Mouse (Mus musculus): ENCODE data around the gene 5730455P16Rik. TPM values are rescaled to one million over a fixed set of nuclear protein-coding genes. Genes with fewer than 3 reads are reported as not detected.
"Not testable (repeated sequence)": the region's sequence is repeated elsewhere in the genome, so short reads cannot be mapped to it uniquely, and the experiment has no call there.

Gene 5730455P16Rik
- polyA plus RNA-seq, 1 experiment from 2014 or later, result 30.0 TPM

DNA sequence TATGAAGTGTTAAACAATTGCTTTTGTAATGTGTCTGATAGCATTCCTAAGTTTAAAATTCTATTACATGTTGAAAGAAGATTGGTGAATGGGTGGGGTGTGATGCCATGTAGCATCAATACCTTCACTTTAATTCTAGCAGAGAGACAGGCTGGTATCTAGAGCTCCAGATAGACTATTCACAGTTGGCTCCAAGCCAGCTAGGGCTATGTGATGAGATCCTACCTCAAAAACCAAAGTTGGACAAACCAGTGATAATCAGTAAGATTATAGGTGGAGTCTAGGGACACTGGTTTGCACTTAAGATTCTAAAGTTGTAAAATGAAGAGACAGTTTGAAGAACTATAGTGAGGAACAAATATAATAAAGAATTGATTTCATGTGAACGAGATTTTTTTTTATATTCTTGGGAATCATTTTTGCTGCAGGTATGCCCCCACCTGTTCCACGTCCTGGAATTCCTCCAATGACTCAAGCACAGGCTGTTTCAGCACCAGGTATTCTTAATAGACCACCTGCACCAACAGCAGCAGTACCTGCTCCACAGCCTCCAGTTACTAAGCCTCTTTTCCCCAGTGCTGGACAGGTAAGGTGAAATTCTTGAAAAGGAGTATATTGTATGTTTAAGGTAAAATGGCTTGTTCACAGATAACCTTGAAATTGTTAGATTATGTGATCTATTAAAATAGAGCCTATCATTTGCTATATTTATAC lies 13.7 kb upstream of the 5730455P16Rik start:
- Histone ChIP-seq H3K27ac (no peak overlapping the region), H3K36me3 (replicated peaks) (peaks cover 77% of the 10 kb centered on the region), H3K27me3 (no peaks in the 10 kb centered on the region), H3K4me3 (replicated peaks) (no peak overlapping the region), H3K4me1 (peaks cover 6% of the 10 kb centered on the region; the same call in 1 of the 2 replicates), H3K9ac (no peak overlapping the region), H3K4me2 (no peak overlapping the region), H3K9me3 (no peaks in the 10 kb centered on the region)
- WGBS, result 93% methylated on average over 2 of the region's 2 CpGs
- ATAC-seq (ENCODE audit: low FRiP score), result no peak

DNA sequence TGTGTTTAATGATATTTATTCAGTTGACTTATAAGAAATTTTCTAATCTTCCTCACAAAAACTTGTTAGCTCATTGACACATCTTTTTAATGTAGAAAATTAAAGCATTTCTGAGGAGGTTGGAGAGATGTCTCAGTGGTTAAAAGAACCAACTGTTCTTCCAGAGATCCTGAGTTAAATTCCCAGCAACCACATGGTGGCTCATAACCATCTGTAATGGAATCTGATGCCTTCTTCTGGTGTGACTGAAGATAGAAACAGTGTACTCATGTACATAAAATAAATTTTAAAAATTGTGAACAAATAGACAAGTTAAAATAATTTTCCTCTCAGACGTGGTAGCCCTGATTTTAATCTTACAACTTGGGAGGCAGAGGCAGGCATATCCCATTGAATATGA lies 12.1 kb upstream of the 5730455P16Rik start:
- no peak overlapping the region for H3K4me2 ChIP-seq
- no peak overlapping the region for H3K9ac ChIP-seq
- peaks cover 23% of the 10 kb centered on the region for H3K4me1 ChIP-seq
- WGBS, result 89% methylated on average over 1 of the region's 1 CpGs
- H3K27me3 ChIP-seq, result no peaks in the 10 kb centered on the region
- H3K4me3 ChIP-seq (replicated peaks), result no peak overlapping the region
- ATAC-seq (ENCODE audit: low FRiP score), result no peak
- H3K27ac ChIP-seq, result no peak overlapping the region
- peaks cover 64% of the 10 kb centered on the region for H3K36me3 ChIP-seq (replicated peaks)
- H3K9me3 ChIP-seq, result no peaks in the 10 kb centered on the region

- no peak overlapping the region for H3K4me3 ChIP-seq (replicated peaks)
- peaks cover 46% of the 10 kb centered on the region for H3K36me3 ChIP-seq (replicated peaks)
These were observed 9.0 kb upstream of the 5730455P16Rik start for GRCm38 (mm10) chr11:80386790-80387189.

GRCm38 (mm10) chr11:80385055-80385454 lies 7.2 kb upstream of the 5730455P16Rik start:
- H3K4me1 ChIP-seq, result peaks cover 34% of the 10 kb centered on the region
- peak overlapping the region; percentile 95 for H3K4me2 ChIP-seq
- no peak for ATAC-seq (ENCODE audit: low FRiP score)
- no peaks in the 10 kb centered on the region for H3K27me3 ChIP-seq
- no peak overlapping the region for H3K27ac ChIP-seq
- H3K9me3 ChIP-seq, result no peaks in the 10 kb centered on the region
- H3K4me3 ChIP-seq (replicated peaks), result peak overlapping the region; percentile 94
- H3K36me3 ChIP-seq (replicated peaks), result peaks cover 34% of the 10 kb centered on the region
- peak overlapping the region; percentile 77 for H3K9ac ChIP-seq
- 62% methylated on average over 4 of the region's 4 CpGs for WGBS

More at GRCm38 (mm10) chr11:80386790-80387189, 9.0 kb upstream of the 5730455P16Rik start:
- 76% methylated on average over 2 of the region's 2 CpGs for WGBS
- Histone ChIP-seq H3K27ac (no peak overlapping the region), H3K9me3 (no peaks in the 10 kb centered on the region), H3K4me1 (peaks cover 34% of the 10 kb centered on the region), H3K4me2 (peak overlapping the region; percentile 26), H3K27me3 (no peaks in the 10 kb centered on the region), H3K9ac (no peak overlapping the region)
- ATAC-seq (ENCODE audit: low FRiP score), result no peak

GRCm38 (mm10) chr11:80384461-80384860 lies 6.6 kb upstream of the 5730455P16Rik start:
- H3K36me3 ChIP-seq (replicated peaks), result peaks cover 29% of the 10 kb centered on the region
- no peak overlapping the region for H3K27ac ChIP-seq

DNA sequence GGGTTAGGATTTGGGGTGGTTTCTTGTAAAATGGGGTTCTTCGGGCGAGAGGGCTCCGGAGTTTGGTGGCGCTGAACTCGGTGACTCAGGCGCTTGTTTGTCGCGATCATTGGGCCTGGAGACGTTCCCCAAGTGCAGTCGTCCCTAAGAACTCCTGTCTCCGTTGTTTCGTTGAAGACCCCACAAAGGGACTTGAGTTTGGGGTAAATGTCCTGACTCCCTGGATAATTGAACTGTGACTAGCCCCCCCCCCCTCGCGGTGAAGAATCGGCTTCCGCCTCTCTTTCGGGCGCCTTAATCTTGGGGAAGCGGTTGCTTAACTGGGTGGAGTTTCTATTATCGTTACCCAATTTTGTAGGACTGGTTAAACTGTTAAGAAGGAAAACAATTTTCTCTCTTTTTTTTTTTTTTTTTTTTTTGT lies 5.8 kb upstream of the 5730455P16Rik start:
- H3K27me3 ChIP-seq, result no peaks in the 10 kb centered on the region
- H3K4me2 ChIP-seq, result peak overlapping the region; percentile 22; the same call in 1 of the 2 replicates
- H3K36me3 ChIP-seq (replicated peaks), result peaks cover 22% of the 10 kb centered on the region
- H3K4me1 ChIP-seq, result peaks cover 34% of the 10 kb centered on the region
- under 1% methylated on average over 20 of the region's 20 CpGs for WGBS
- ATAC-seq (ENCODE audit: low FRiP score), result peak; percentile 20
- peak overlapping the region; percentile 94 for H3K4me3 ChIP-seq (replicated peaks)
- H3K9ac ChIP-seq, result peak overlapping the region; percentile 96
- H3K27ac ChIP-seq, result peak overlapping the region; percentile 88
- H3K9me3 ChIP-seq, result no peaks in the 10 kb centered on the region

More at GRCm38 (mm10) chr11:80384461-80384860, 6.6 kb upstream of the 5730455P16Rik start:
- H3K9me3 ChIP-seq, result no peaks in the 10 kb centered on the region
- no peaks in the 10 kb centered on the region for H3K27me3 ChIP-seq
- ATAC-seq (ENCODE audit: low FRiP score), result no peak
- peaks cover 34% of the 10 kb centered on the region for H3K4me1 ChIP-seq
- H3K4me3 ChIP-seq (replicated peaks), result peak overlapping the region; percentile 94
- peak overlapping the region; percentile 95 for H3K4me2 ChIP-seq
- peak overlapping the region; percentile 77 for H3K9ac ChIP-seq

GRCm38 (mm10) chr11:80383019-80383625 lies 5.3 kb upstream of the 5730455P16Rik start, which contains the start of gene Zfp207:
Zfp207 (plus strand) TSS chr11:80383279.
- Histone ChIP-seq H3K9ac (peak within 1 kb of the TSS; percentile 96), H3K9me3 (no peaks in the 10 kb centered on the region), H3K27ac (peak within 1 kb of the TSS; percentile 88), H3K4me1 (peaks cover 34% of the 10 kb centered on the region), H3K36me3 (replicated peaks) (peaks cover 17% of the 10 kb centered on the region), H3K4me3 (replicated peaks) (peak within 1 kb of the TSS; percentile 94), H3K27me3 (no peaks in the 10 kb centered on the region), H3K4me2 (peak within 1 kb of the TSS; percentile 95)
- WGBS, result under 1% methylated on average over 33 of the region's 33 CpGs
- peak; percentile 96 for ATAC-seq (ENCODE audit: low FRiP score)

GRCm38 (mm10) chr11:80382626-80383018 lies 4.8 kb upstream of the 5730455P16Rik start:
- peaks cover 12% of the 10 kb centered on the region for H3K36me3 ChIP-seq (replicated peaks)
- peak overlapping the region; percentile 94 for H3K4me3 ChIP-seq (replicated peaks)
- H3K27me3 ChIP-seq, result no peaks in the 10 kb centered on the region
- H3K27ac ChIP-seq, result peak overlapping the region; percentile 88
- 11% methylated on average over 12 of the region's 12 CpGs for WGBS
- ATAC-seq (ENCODE audit: low FRiP score), result peak; percentile 28
- H3K9ac ChIP-seq, result peak overlapping the region; percentile 96
- H3K9me3 ChIP-seq, result no peaks in the 10 kb centered on the region
- peaks cover 34% of the 10 kb centered on the region for H3K4me1 ChIP-seq
- H3K4me2 ChIP-seq, result peak overlapping the region; percentile 57

DNA sequence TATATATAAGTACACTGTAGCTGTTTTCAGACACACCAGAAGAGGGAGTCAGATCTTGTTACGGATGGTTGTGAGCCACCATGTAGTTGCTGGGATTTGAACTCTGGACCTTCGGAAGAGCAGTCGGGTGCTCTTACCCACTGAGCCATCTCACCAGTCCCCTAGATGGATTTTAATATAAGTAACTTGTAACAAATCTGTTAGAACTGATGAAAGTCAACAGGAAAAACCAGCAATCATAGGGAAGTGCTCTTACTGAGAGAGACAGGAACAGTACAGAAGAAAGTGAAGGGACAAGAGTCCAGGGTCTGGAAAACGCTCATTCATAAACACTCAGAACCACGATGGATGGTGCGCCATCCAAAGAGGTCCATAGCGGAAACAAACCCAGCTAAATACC lies 1.4 kb upstream of the 5730455P16Rik start:
- ATAC-seq (ENCODE audit: low FRiP score); H3K9me3 ChIP-seq; H3K9ac ChIP-seq; H3K4me3 ChIP-seq (replicated peaks); H3K27ac ChIP-seq; H3K27me3 ChIP-seq; H3K36me3 ChIP-seq (replicated peaks); H3K4me2 ChIP-seq: not testable (repeated sequence)
- 95% methylated on average over 7 of the region's 7 CpGs for WGBS
- H3K4me1 ChIP-seq, result peaks cover 18% of the 10 kb centered on the region

DNA sequence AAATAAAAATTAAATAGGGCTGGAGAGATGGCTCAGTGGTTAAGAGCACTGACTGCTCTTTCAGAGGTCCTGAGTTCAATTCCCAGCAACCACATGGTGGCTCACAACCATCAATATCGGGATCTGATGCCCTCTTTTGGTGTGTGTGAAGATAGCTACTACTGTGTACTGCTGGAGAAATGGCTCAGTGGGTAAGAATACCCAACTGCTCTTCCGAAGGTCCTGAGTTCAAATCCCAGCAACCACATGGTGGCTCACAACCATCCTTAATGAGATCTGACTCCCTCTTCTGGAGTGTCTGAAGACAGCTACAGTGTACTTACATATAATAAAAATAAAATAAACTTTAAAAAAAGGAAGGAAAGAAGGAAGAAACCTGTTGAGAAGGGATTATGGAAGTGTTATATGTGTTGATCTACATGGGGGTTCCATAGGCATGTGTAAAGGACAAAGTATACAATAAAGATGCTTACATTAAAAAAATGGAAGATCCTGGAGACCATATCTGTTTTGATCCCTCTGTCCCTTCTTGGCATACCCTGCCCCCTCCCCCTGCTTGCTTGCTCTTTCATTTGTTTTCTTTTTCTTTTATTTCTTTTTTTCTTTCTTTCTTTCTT lies 726 bp upstream of the 5730455P16Rik start:
- Histone ChIP-seq H3K27ac (peak overlapping the region; percentile 96), H3K36me3 (replicated peaks) (peaks cover 13% of the 10 kb centered on the region; the same call in 1 of the 2 replicates), H3K4me3 (replicated peaks) (peak overlapping the region; percentile 86), H3K9ac (0 out of 2 replicates have a peak overlapping the region, but pooled peaks have one; percentile 97), H3K4me1 (peaks cover 18% of the 10 kb centered on the region), H3K4me2 (peak overlapping the region; percentile 81)
- ATAC-seq (ENCODE audit: low FRiP score); H3K27me3 ChIP-seq; H3K9me3 ChIP-seq: not testable (repeated sequence)
- 69% methylated on average over 2 of the region's 2 CpGs for WGBS

- Histone ChIP-seq H3K9me3 (no peaks in the 10 kb centered on the region), H3K4me1 (peaks cover 14% of the 10 kb centered on the region), H3K4me2 (peak overlapping the region; percentile 81), H3K27ac (no peak overlapping the region), H3K36me3 (replicated peaks) (peaks cover 24% of the 10 kb centered on the region), H3K9ac (no peak overlapping the region), H3K27me3 (no peaks in the 10 kb centered on the region), H3K4me3 (replicated peaks) (peak overlapping the region; percentile 86; the same call in 1 of the 2 replicates)
- ATAC-seq (ENCODE audit: low FRiP score), result no peak
- 78% methylated on average over 4 of the region's 4 CpGs for WGBS
These were observed 1.2 kb downstream of the 5730455P16Rik start for GRCm38 (mm10) chr11:80376651-80377050.

GRCm38 (mm10) chr11:80368949-80369348 lies 8.9 kb downstream of the 5730455P16Rik start:
- Histone ChIP-seq H3K36me3 (replicated peaks) (peaks cover 60% of the 10 kb centered on the region), H3K27ac (no peak overlapping the region), H3K4me3 (replicated peaks) (no peak overlapping the region), H3K9ac (no peak overlapping the region), H3K9me3 (no peaks in the 10 kb centered on the region), H3K27me3 (no peaks in the 10 kb centered on the region), H3K4me2 (no peak overlapping the region), H3K4me1 (no peaks in the 10 kb centered on the region)
- no peak for ATAC-seq (ENCODE audit: low FRiP score)
- 89% methylated on average over 1 of the region's 1 CpGs for WGBS

Data from forebrain, embryonic 12.5 days (tissue).